Comparison of ENCODE assay signal across 18 mouse cellular contexts in genomic region chr13:118027868-118028267, GRCm38 (mm10).
DNase-seq lines count a peak whose midpoint lies in the region; ATAC-seq lines count a peak whose summit lies in the region.
"Had no signal": no experiment of that assay in that cellular context is flagged by ENCODE, and none has a peak within 500 bp of the region (broad histone marks: within the 10 kb centered on the region; RNA-seq: fewer than 3 reads in every experiment).

No protein-coding gene starts in this region.

- ATAC-seq in intestine, embryonic 16.5 days: no peak
- ATAC-seq: forebrain, embryonic 15.5 days; intestine, embryonic 15.5 days had no signal

- intact Hi-C loops in heart, postnatal 14 days (cut with DNase I): no loop called here

- H3K4me2 ChIP-seq in intestine, embryonic 16.5 days (ENCODE audit: low read depth, low read length): no peak overlapping the region
- H3K4me2 ChIP-seq: embryonic facial prominence, embryonic 12.5 days; forebrain, embryonic 15.5 days; heart, embryonic 11.5 days; heart, embryonic 15.5 days; intestine, embryonic 15.5 days had no signal

- no peak overlapping the region for H3K4me3 ChIP-seq in intestine, embryonic 16.5 days (ENCODE audit: low read length)
- H3K4me3 ChIP-seq: embryonic facial prominence, embryonic 12.5 days; forebrain, embryonic 15.5 days; heart, adult 2 months; heart, embryonic 15.5 days; hindbrain, embryonic 10.5 days; intestine, embryonic 15.5 days had no signal

- H3K4me1 ChIP-seq in intestine, embryonic 16.5 days (ENCODE audit: control insufficient read depth, insufficient read depth, low read length): no peaks in the 10 kb centered on the region
- H3K4me1 ChIP-seq: embryonic facial prominence, embryonic 12.5 days; forebrain, embryonic 15.5 days; heart, embryonic 15.5 days; intestine, embryonic 15.5 days had no signal

- peak; percentile 2 for DNase-seq in heart, adult 11 months
- DNase-seq in heart, postnatal 14 days: no peak
- DNase-seq in lung, postnatal 25 days (ENCODE audit: low spot score): peak; percentile 22
- DNase-seq in lung, postnatal 10 days: no peak
- DNase-seq in 3T3-L1 (ENCODE audit: low read depth, low spot score): peak; percentile 7
- peak; percentile 47 for DNase-seq in ZHBTc4 (ENCODE audit: low read depth, low spot score)
- DNase-seq: adrenal gland, postnatal 14 days; cerebellum, adult 11-12 months; cerebellum, adult 9-10 months; cerebellum, postnatal 25 days; heart, adult 2 months had no signal

- H3K27me3 ChIP-seq in intestine, embryonic 16.5 days (replicated peaks; ENCODE audit: control insufficient read depth, insufficient read depth, low read length): no peaks in the 10 kb centered on the region
- H3K27me3 ChIP-seq: embryonic facial prominence, embryonic 12.5 days; forebrain, embryonic 15.5 days; heart, embryonic 15.5 days; intestine, embryonic 15.5 days had no signal

- H3K36me3 ChIP-seq in intestine, embryonic 16.5 days (ENCODE audit: control insufficient read depth, insufficient read depth, low read length): no peaks in the 10 kb centered on the region
- H3K36me3 ChIP-seq: embryonic facial prominence, embryonic 12.5 days; forebrain, embryonic 15.5 days; heart, embryonic 15.5 days; hindbrain, embryonic 10.5 days; intestine, embryonic 15.5 days had no signal

- no peak overlapping the region for H3K9ac ChIP-seq in intestine, embryonic 16.5 days (ENCODE audit: low read depth, low read length)
- H3K9ac ChIP-seq: embryonic facial prominence, embryonic 12.5 days; forebrain, embryonic 15.5 days; heart, embryonic 15.5 days; intestine, embryonic 15.5 days had no signal

- H3K27ac ChIP-seq in intestine, embryonic 16.5 days (ENCODE audit: low read length): no peak overlapping the region
- H3K27ac ChIP-seq: embryonic facial prominence, embryonic 12.5 days; forebrain, embryonic 15.5 days; heart, adult 2 months; heart, embryonic 15.5 days; hindbrain, embryonic 10.5 days; intestine, embryonic 15.5 days had no signal

- 54% methylated on average over 3 of the region's 3 CpGs for WGBS in intestine, embryonic 16.5 days

- H3K9me3 ChIP-seq in intestine, embryonic 16.5 days (ENCODE audit: control insufficient read depth, low read length): no peaks in the 10 kb centered on the region
- H3K9me3 ChIP-seq: embryonic facial prominence, embryonic 12.5 days; forebrain, embryonic 15.5 days; heart, embryonic 15.5 days; hindbrain, embryonic 10.5 days; intestine, embryonic 15.5 days had no signal

Comparison
In these comparisons a context has a peak if more than half of its experiments do, and no peak if none do; other contexts are left out.
1. DNase-seq: peak in heart, adult 11 months (single experiment), lung, postnatal 25 days (single experiment), 3T3-L1 (single experiment) and ZHBTc4 (single experiment); none in heart, postnatal 14 days (0 of 2) and lung, postnatal 10 days (single experiment).